Mouse (Mus musculus) erythroblast, adult 5-6 weeks (primary cell): ENCODE results near the gene C87499. TPM values are rescaled to one million over a fixed set of nuclear protein-coding genes. Genes with fewer than 3 reads are reported as not detected.

Experiments
- ATAC-seq: replicated peaks from 2 replicates; pipeline ENCODE4 v1.8.0; 2016; ENCODE audit warnings: moderate number of reproducible peaks, mild to moderate bottlenecking, moderate TSS enrichment, inconsistent platforms; ENCODE audit not compliant: poor library complexity, low FRiP score, severe bottlenecking
- total RNA-seq, 2 experiments: library from RNA; stranded (forward) in 1 of 2; stranded (reverse) in 1 of 2; fragments of 150-400 nt in 1 of 2; fragments of 200-764, 138-1000 nt in 1 of 2; gene quantifications; 2 replicates each; pipeline versions ENCODE4 v1.2.3 to v1.2.4; 2015 to 2017; ENCODE audit warnings: low replicate concordance in 2 of 2

C87499 gene
- total RNA-seq (2015; ENCODE audit: low replicate concordance) (not detected in 2 replicates), total RNA-seq (2017; ENCODE audit: low replicate concordance) (not detected in 2 replicates)

GRCm38 (mm10) chr4:88634311-88634710 is at the start of gene C87499:
TSS of gene C87499 (minus strand) at chr4:88634411.
- ATAC-seq: no peak

GRCm38 (mm10) chr4:88683812-88684211 is 49.6 kb upstream of the C87499 start, which contains the start of gene Ifna2:
TSS of gene Ifna2 (minus strand) at chr4:88683912.
- ATAC-seq: no peak

GRCm38 (mm10) chr4:88681353-88681752 is 47.1 kb upstream of the C87499 start:
- no peak for ATAC-seq

- no peak for ATAC-seq
Measured at GRCm38 (mm10) chr4:88680362-88680761, 46.2 kb upstream of the C87499 start.

DNA sequence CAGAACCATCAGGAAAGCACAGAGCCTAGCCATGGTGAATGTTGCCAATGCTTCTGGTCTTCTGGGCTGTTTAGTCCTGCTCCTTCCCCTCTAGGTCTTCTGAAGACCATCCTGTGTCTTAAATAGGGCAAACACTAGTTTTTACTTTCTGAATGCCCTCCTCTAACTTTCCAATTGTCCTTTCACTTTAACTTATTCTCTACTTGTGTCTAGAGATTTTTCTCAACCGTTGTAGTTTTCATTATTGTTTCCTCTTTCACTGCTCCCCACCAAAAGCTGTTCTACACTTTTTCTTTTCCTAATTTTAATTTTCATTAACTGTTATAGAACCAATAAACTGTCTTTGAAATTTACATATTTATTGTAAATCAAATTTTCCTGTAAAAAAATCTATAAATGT is 42.6 kb upstream of the C87499 start, which contains the start of gene Ifna16:
TSS of gene Ifna16 (minus strand) at position 101 of the 400 bp plus-strand sequence.
- ATAC-seq: no peak

GRCm38 (mm10) chr4:88655461-88655860 is 21.2 kb upstream of the C87499 start:
- no peak for ATAC-seq

- ATAC-seq: no peak
Measured at GRCm38 (mm10) chr4:88653644-88654043, 19.4 kb upstream of the C87499 start.

GRCm38 (mm10) chr4:88644359-88644758 is 10.1 kb upstream of the C87499 start, which contains the start of gene Ifna13:
TSS of gene Ifna13 (minus strand) at chr4:88644459.
- no peak for ATAC-seq

DNA sequence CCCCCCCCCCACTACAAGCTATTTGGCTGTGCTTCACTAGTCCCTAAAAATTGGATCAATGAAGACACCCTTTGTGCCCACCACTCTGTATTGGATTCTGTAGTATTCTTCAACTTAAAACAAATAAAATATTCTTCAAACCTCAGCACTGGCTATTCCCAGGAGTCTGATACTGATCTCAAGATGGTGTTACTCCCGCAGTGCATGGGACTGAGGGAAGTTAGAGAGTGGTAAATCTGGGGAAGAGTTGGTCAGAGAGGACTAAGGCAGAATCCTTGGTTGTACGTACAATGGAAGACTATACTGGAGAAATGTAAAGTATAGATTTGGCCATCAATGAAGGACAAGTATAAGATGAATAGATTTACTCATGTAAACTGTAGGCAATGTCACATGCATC is 8.3 kb upstream of the C87499 start:
- no peak for ATAC-seq

- ATAC-seq: peak; percentile 99
Measured at GRCm38 (mm10) chr4:88641077-88641831, 7.0 kb upstream of the C87499 start.

DNA sequence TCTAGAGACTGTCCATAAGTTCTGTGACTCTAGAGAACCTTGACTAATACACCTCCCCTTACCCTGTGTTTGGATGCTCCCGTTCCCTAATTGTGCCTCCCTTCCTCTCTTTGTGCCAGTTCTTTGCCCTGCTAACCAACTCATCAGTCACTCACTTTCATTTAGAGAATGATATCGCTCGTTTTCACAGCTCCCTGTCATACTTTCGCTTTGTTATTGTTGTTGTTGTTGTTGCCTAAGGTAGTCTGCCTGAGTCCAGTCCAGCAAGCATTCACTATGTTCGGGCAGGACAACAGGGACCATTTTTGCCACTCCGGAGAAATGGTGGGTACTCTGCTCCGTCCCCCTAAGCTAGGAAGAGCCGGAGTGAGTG is 6.5 kb upstream of the C87499 start:
- 0 out of 2 replicates have a peak, but pooled peaks have one; percentile 30 for ATAC-seq

GRCm38 (mm10) chr4:88603276-88603675 is 30.9 kb downstream of the C87499 start, which contains the start of gene Ifna12:
TSS of gene Ifna12 (minus strand) at chr4:88603376.
- ATAC-seq: no peak

DNA sequence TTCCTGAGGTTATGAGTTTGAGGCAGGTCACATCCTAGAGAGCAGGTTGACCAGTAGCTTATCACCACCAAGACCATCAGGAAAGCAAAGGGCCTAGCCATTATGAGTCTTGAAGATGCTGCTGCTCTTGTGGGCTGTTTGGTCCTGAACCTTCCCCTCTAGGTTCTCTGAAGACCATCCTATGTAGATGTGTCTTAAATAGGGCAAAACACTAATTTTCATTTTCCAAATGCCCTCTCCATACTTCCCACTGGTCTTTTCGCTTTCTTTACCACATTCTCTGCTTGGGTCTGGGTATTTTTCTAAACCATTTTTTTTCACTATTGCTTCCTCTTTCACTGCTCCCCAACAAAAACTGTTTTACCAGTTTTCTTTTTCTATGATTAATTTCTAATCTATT is 41.9 kb downstream of the C87499 start, which contains the start of gene Ifna9:
TSS of gene Ifna9 (minus strand) at position 101 of the 400 bp plus-strand sequence.
- no peak for ATAC-seq

Other genes with a start within 250 kb of the C87499 start
Only the 30 nearest of the 33 such genes appear.
- gene Hacd4, start 195.5 kb downstream of the C87499 start, total RNA-seq (2015; ENCODE audit: low replicate concordance): 14.0 and 16.5 TPM in 2 replicates
- 5.9 and 6.8 TPM in 2 replicates for gene Hacd4, start 195.5 kb downstream of the C87499 start, total RNA-seq (2017; ENCODE audit: low replicate concordance)
- not detected in 2 replicates for gene Ifnb1, start 111.6 kb downstream of the C87499 start, total RNA-seq (2015; ENCODE audit: low replicate concordance)
- gene Ifnb1, start 111.6 kb downstream of the C87499 start, total RNA-seq (2017; ENCODE audit: low replicate concordance): not detected in 2 replicates
- gene Ifna15, start 76.2 kb downstream of the C87499 start, total RNA-seq (2015; ENCODE audit: low replicate concordance): not detected in 2 replicates
- gene Ifna15, start 76.2 kb downstream of the C87499 start, total RNA-seq (2017; ENCODE audit: low replicate concordance): not detected in 2 replicates
- gene Ifna14, start 62.6 kb downstream of the C87499 start, total RNA-seq (2015; ENCODE audit: low replicate concordance): not detected in 2 replicates
- gene Ifna14, start 62.6 kb downstream of the C87499 start, total RNA-seq (2017; ENCODE audit: low replicate concordance): not detected in 2 replicates
- not detected in 2 replicates for gene Ifna9, start 42.0 kb downstream of the C87499 start, total RNA-seq (2015; ENCODE audit: low replicate concordance)
- not detected in 2 replicates for gene Ifna9, start 42.0 kb downstream of the C87499 start, total RNA-seq (2017; ENCODE audit: low replicate concordance)
- gene Ifna12, start 31.0 kb downstream of the C87499 start, total RNA-seq (2015; ENCODE audit: low replicate concordance): not detected in 2 replicates
- gene Ifna12, start 31.0 kb downstream of the C87499 start, total RNA-seq (2017; ENCODE audit: low replicate concordance): not detected in 2 replicates
- not detected in 2 replicates for gene Ifna13, start 10.0 kb upstream of the C87499 start, total RNA-seq (2015; ENCODE audit: low replicate concordance)
- not detected in 2 replicates for gene Ifna13, start 10.0 kb upstream of the C87499 start, total RNA-seq (2017; ENCODE audit: low replicate concordance)
- not detected in 2 replicates for gene Ifna16, start 42.5 kb upstream of the C87499 start, total RNA-seq (2015; ENCODE audit: low replicate concordance)
- not detected in 2 replicates for gene Ifna16, start 42.5 kb upstream of the C87499 start, total RNA-seq (2017; ENCODE audit: low replicate concordance)
- gene Ifna2, start 49.5 kb upstream of the C87499 start, total RNA-seq (2015; ENCODE audit: low replicate concordance): not detected in 2 replicates
- not detected in 2 replicates for gene Ifna2, start 49.5 kb upstream of the C87499 start, total RNA-seq (2017; ENCODE audit: low replicate concordance)
- not detected in 2 replicates for gene Ifnab, start 56.9 kb upstream of the C87499 start, total RNA-seq (2015; ENCODE audit: low replicate concordance)
- gene Ifnab, start 56.9 kb upstream of the C87499 start, total RNA-seq (2017; ENCODE audit: low replicate concordance): not detected in 2 replicates
- gene Gm26566, start 87.4 kb upstream of the C87499 start, total RNA-seq (2015; ENCODE audit: low replicate concordance): not detected in 2 replicates
- not detected in 2 replicates for gene Gm26566, start 87.4 kb upstream of the C87499 start, total RNA-seq (2017; ENCODE audit: low replicate concordance)
- 18.6 and 26.3 TPM in 2 replicates for gene Klhl9, start 88.1 kb upstream of the C87499 start, total RNA-seq (2015; ENCODE audit: low replicate concordance)
- 24.0 and 29.5 TPM in 2 replicates for gene Klhl9, start 88.1 kb upstream of the C87499 start, total RNA-seq (2017; ENCODE audit: low replicate concordance)
- gene Gm13271, start 120.5 kb upstream of the C87499 start, total RNA-seq (2015; ENCODE audit: low replicate concordance): not detected in 2 replicates
- not detected in 2 replicates for gene Gm13271, start 120.5 kb upstream of the C87499 start, total RNA-seq (2017; ENCODE audit: low replicate concordance)
- not detected in 2 replicates for gene Gm13283, start 125.7 kb upstream of the C87499 start, total RNA-seq (2015; ENCODE audit: low replicate concordance)
- gene Gm13283, start 125.7 kb upstream of the C87499 start, total RNA-seq (2017; ENCODE audit: low replicate concordance): not detected in 2 replicates
- gene Gm13290, start 139.4 kb upstream of the C87499 start, total RNA-seq (2015; ENCODE audit: low replicate concordance): not detected in 2 replicates
- gene Gm13290, start 139.4 kb upstream of the C87499 start, total RNA-seq (2017; ENCODE audit: low replicate concordance): not detected in 2 replicates
- not detected in 2 replicates for gene Gm13289, start 142.5 kb upstream of the C87499 start, total RNA-seq (2015; ENCODE audit: low replicate concordance)
- gene Gm13289, start 142.5 kb upstream of the C87499 start, total RNA-seq (2017; ENCODE audit: low replicate concordance): not detected in 2 replicates
- not detected in 2 replicates for gene Gm13272, start 145.4 kb upstream of the C87499 start, total RNA-seq (2015; ENCODE audit: low replicate concordance)
- gene Gm13272, start 145.4 kb upstream of the C87499 start, total RNA-seq (2017; ENCODE audit: low replicate concordance): not detected in 2 replicates
- gene Ifnz, start 147.7 kb upstream of the C87499 start, total RNA-seq (2015; ENCODE audit: low replicate concordance): not detected in 2 replicates
- gene Ifnz, start 147.7 kb upstream of the C87499 start, total RNA-seq (2017; ENCODE audit: low replicate concordance): not detected in 2 replicates
- not detected in 2 replicates for gene Gm13276, start 151.3 kb upstream of the C87499 start, total RNA-seq (2015; ENCODE audit: low replicate concordance)
- not detected in 2 replicates for gene Gm13276, start 151.3 kb upstream of the C87499 start, total RNA-seq (2017; ENCODE audit: low replicate concordance)
- not detected in 2 replicates for gene Gm13277, start 154.2 kb upstream of the C87499 start, total RNA-seq (2015; ENCODE audit: low replicate concordance)
- gene Gm13277, start 154.2 kb upstream of the C87499 start, total RNA-seq (2017; ENCODE audit: low replicate concordance): not detected in 2 replicates
- gene Gm13278, start 157.1 kb upstream of the C87499 start, total RNA-seq (2015; ENCODE audit: low replicate concordance): not detected in 2 replicates
- not detected in 2 replicates for gene Gm13278, start 157.1 kb upstream of the C87499 start, total RNA-seq (2017; ENCODE audit: low replicate concordance)
- not detected in 2 replicates for gene Gm13275, start 160.1 kb upstream of the C87499 start, total RNA-seq (2015; ENCODE audit: low replicate concordance)
- gene Gm13275, start 160.1 kb upstream of the C87499 start, total RNA-seq (2017; ENCODE audit: low replicate concordance): not detected in 2 replicates
- not detected in 2 replicates for gene Gm13279, start 163.0 kb upstream of the C87499 start, total RNA-seq (2015; ENCODE audit: low replicate concordance)
- not detected in 2 replicates for gene Gm13279, start 163.0 kb upstream of the C87499 start, total RNA-seq (2017; ENCODE audit: low replicate concordance)
- not detected in 2 replicates for gene Gm13285, start 165.3 kb upstream of the C87499 start, total RNA-seq (2015; ENCODE audit: low replicate concordance)
- not detected in 2 replicates for gene Gm13285, start 165.3 kb upstream of the C87499 start, total RNA-seq (2017; ENCODE audit: low replicate concordance)
- not detected in 2 replicates for gene Gm13287, start 168.8 kb upstream of the C87499 start, total RNA-seq (2015; ENCODE audit: low replicate concordance)
- not detected in 2 replicates for gene Gm13287, start 168.8 kb upstream of the C87499 start, total RNA-seq (2017; ENCODE audit: low replicate concordance)
- gene Gm13288, start 171.1 kb upstream of the C87499 start, total RNA-seq (2015; ENCODE audit: low replicate concordance): not detected in 2 replicates
- gene Gm13288, start 171.1 kb upstream of the C87499 start, total RNA-seq (2017; ENCODE audit: low replicate concordance): not detected in 2 replicates
- gene Ifna7, start 181.8 kb upstream of the C87499 start, total RNA-seq (2015; ENCODE audit: low replicate concordance): not detected in 2 replicates
- not detected in 2 replicates for gene Ifna7, start 181.8 kb upstream of the C87499 start, total RNA-seq (2017; ENCODE audit: low replicate concordance)
- not detected in 2 replicates for gene Ifna11, start 185.5 kb upstream of the C87499 start, total RNA-seq (2015; ENCODE audit: low replicate concordance)
- gene Ifna11, start 185.5 kb upstream of the C87499 start, total RNA-seq (2017; ENCODE audit: low replicate concordance): not detected in 2 replicates
- not detected in 2 replicates for gene Ifna6, start 193.0 kb upstream of the C87499 start, total RNA-seq (2015; ENCODE audit: low replicate concordance)
- gene Ifna6, start 193.0 kb upstream of the C87499 start, total RNA-seq (2017; ENCODE audit: low replicate concordance): not detected in 2 replicates
- gene Ifna5, start 201.1 kb upstream of the C87499 start, total RNA-seq (2015; ENCODE audit: low replicate concordance): not detected in 2 replicates
- gene Ifna5, start 201.1 kb upstream of the C87499 start, total RNA-seq (2017; ENCODE audit: low replicate concordance): not detected in 2 replicates